In genomic region chr1:166846566-166846965, GRCm38 (mm10) we compare ENCODE assay signal across 21 mouse cellular contexts.
A peak's percentile ranks its signal among the peaks of the same experiment; 100 is the strongest.
DNase-seq lines count a peak whose midpoint lies in the region; ATAC-seq and TF ChIP-seq lines count a peak whose summit lies in the region.
"Had no signal": no experiment of that assay in that cellular context is flagged by ENCODE, and none has a peak within 500 bp of the region (broad histone marks: within the 10 kb centered on the region; RNA-seq: fewer than 3 reads in every experiment).

No protein-coding gene starts in this region.

- no peak overlapping the region for H3K9ac ChIP-seq in forebrain, postnatal 0 days
- H3K9ac ChIP-seq in forebrain, embryonic 11.5 days (ENCODE audit: low read length) = no peak overlapping the region
- no peak overlapping the region for H3K9ac ChIP-seq in intestine, embryonic 15.5 days
- H3K9ac ChIP-seq: embryonic facial prominence, embryonic 15.5 days; forebrain, embryonic 15.5 days; heart, embryonic 12.5 days; hindbrain, embryonic 14.5 days had no signal

- no peaks in the 10 kb centered on the region for H3K36me3 ChIP-seq in forebrain, postnatal 0 days (ENCODE audit: insufficient read depth)
- H3K36me3 ChIP-seq in forebrain, embryonic 11.5 days (ENCODE audit: control insufficient read depth, insufficient read depth, low read length) = no peaks in the 10 kb centered on the region
- H3K36me3 ChIP-seq in intestine, embryonic 15.5 days = no peaks in the 10 kb centered on the region
- H3K36me3 ChIP-seq: embryonic facial prominence, embryonic 15.5 days; forebrain, embryonic 10.5 days; forebrain, embryonic 15.5 days; heart, embryonic 12.5 days; hindbrain, embryonic 10.5 days had no signal

- H3K4me2 ChIP-seq in forebrain, postnatal 0 days (ENCODE audit: low read depth) = no peak overlapping the region
- no peak overlapping the region for H3K4me2 ChIP-seq in forebrain, embryonic 11.5 days (ENCODE audit: low read depth, low read length, severe bottlenecking)
- H3K4me2 ChIP-seq in intestine, embryonic 15.5 days (replicated peaks) = no peak overlapping the region
- H3K4me2 ChIP-seq: embryonic facial prominence, embryonic 15.5 days; forebrain, embryonic 15.5 days; heart, embryonic 12.5 days; hindbrain, embryonic 14.5 days had no signal

- no peak for TF ChIP-seq CTCF in forebrain, postnatal 0 days (IDR thresholded peaks at IDR 0.05; ENCODE audit: low read depth)

- H3K4me3 ChIP-seq in forebrain, postnatal 0 days (ENCODE audit: low read depth, low read length) = no peak overlapping the region
- no peak overlapping the region for H3K4me3 ChIP-seq in forebrain, embryonic 11.5 days (ENCODE audit: low read depth, low read length)
- H3K4me3 ChIP-seq in intestine, embryonic 15.5 days (replicated peaks) = no peak overlapping the region
- H3K4me3 ChIP-seq: embryonic facial prominence, embryonic 15.5 days; erythroblast, embryonic 14.5 days; forebrain, embryonic 10.5 days; forebrain, embryonic 15.5 days; gastrocnemius, adult 2 months; heart, embryonic 12.5 days; hindbrain, embryonic 10.5 days had no signal

- peak; percentile 74 for ATAC-seq in forebrain, postnatal 0 days
- ATAC-seq in forebrain, embryonic 11.5 days (replicated peaks; ENCODE audit: low FRiP score) = no peak
- no peak for ATAC-seq in intestine, embryonic 15.5 days
- ATAC-seq: activated CD4-positive, CD25-positive, alpha-beta regulatory T cell, adult 4 months; forebrain, embryonic 15.5 days; Patski had no signal

- H3K27me3 ChIP-seq in forebrain, postnatal 0 days (ENCODE audit: insufficient read depth, low read length) = no peaks in the 10 kb centered on the region
- H3K27me3 ChIP-seq in forebrain, embryonic 11.5 days (ENCODE audit: control insufficient read depth, insufficient read depth, low read length) = no peaks in the 10 kb centered on the region
- no peaks in the 10 kb centered on the region for H3K27me3 ChIP-seq in intestine, embryonic 15.5 days (replicated peaks)
- H3K27me3 ChIP-seq: CH12.LX; embryonic facial prominence, embryonic 15.5 days; forebrain, embryonic 15.5 days; heart, embryonic 12.5 days; Patski had no signal

- H3K27ac ChIP-seq in forebrain, postnatal 0 days (ENCODE audit: low read depth, low read length) = no peak overlapping the region
- H3K27ac ChIP-seq in forebrain, embryonic 11.5 days (ENCODE audit: low read depth, low read length) = no peak overlapping the region
- no peak overlapping the region for H3K27ac ChIP-seq in intestine, embryonic 15.5 days
- H3K27ac ChIP-seq: embryonic facial prominence, embryonic 15.5 days; forebrain, embryonic 10.5 days; forebrain, embryonic 15.5 days; gastrocnemius, adult 2 months; hindbrain, embryonic 10.5 days; hindbrain, embryonic 14.5 days had no signal

- H3K4me1 ChIP-seq in forebrain, postnatal 0 days (ENCODE audit: insufficient read depth) = no peaks in the 10 kb centered on the region
- H3K4me1 ChIP-seq in forebrain, embryonic 11.5 days (replicated peaks; ENCODE audit: control insufficient read depth, insufficient read depth, low read length) = no peaks in the 10 kb centered on the region
- H3K4me1 ChIP-seq in intestine, embryonic 15.5 days (replicated peaks) = no peaks in the 10 kb centered on the region

- WGBS in forebrain, postnatal 0 days = 71% methylated on average over 5 of the region's 5 CpGs
- WGBS in forebrain, embryonic 11.5 days = 93% methylated on average over 5 of the region's 5 CpGs
- 84% methylated on average over 5 of the region's 5 CpGs for WGBS in intestine, embryonic 15.5 days

- no peaks in the 10 kb centered on the region for H3K9me3 ChIP-seq in forebrain, postnatal 0 days (ENCODE audit: low read length)
- no peaks in the 10 kb centered on the region for H3K9me3 ChIP-seq in forebrain, embryonic 11.5 days (ENCODE audit: control insufficient read depth, low read length)
- H3K9me3 ChIP-seq in intestine, embryonic 15.5 days = no peaks in the 10 kb centered on the region
- H3K9me3 ChIP-seq: embryonic facial prominence, embryonic 15.5 days; forebrain, embryonic 10.5 days; forebrain, embryonic 15.5 days; heart, embryonic 12.5 days; hindbrain, embryonic 10.5 days had no signal

- peak; percentile 55 for DNase-seq in forebrain, postnatal 0 days
- DNase-seq in forebrain, embryonic 11.5 days (ENCODE audit: low spot score) = no peak
- peak; percentile 15 for DNase-seq in brain, adult 2 months (ENCODE audit: low read depth, low spot score)
- DNase-seq in layer of hippocampus, adult 18-20 months (ENCODE audit: low spot score in 2 of 2) = peak; percentile 17 to 36
- peak; percentile 41 for DNase-seq in layer of hippocampus, adult 9-11 months
- no peak for DNase-seq in thymus, adult 18-20 months
- DNase-seq: adrenal gland, postnatal 14 days; cerebellum, adult 2 months; gastrocnemius, adult 2 months; gastrocnemius, postnatal 25 days had no signal

Comparison
In these comparisons a context has a peak if more than half of its experiments do, and no peak if none do; other contexts are left out.
1. DNase-seq: peak in forebrain, postnatal 0 days (single experiment), brain, adult 2 months (single experiment), layer of hippocampus, adult 18-20 months (2 of 2) and layer of hippocampus, adult 9-11 months (single experiment); none in forebrain, embryonic 11.5 days (single experiment) and thymus, adult 18-20 months (0 of 2).